Mouse (Mus musculus) B cell, adult (primary cell): ENCODE results near the gene Cdkal1. TPM values are rescaled to one million over a fixed set of nuclear protein-coding genes. Genes with fewer than 3 reads are reported as not detected.

Experiments
- total RNA-seq: library from RNA; stranded (reverse); gene quantifications from 4 replicates; pipeline ENCODE4 v1.2.4, GENCODE M21; 2023; ENCODE audit not compliant: inconsistent age

Gene Cdkal1
- 50.0 to 68.8 TPM (median 60.5 TPM) in 4 replicates for total RNA-seq

GRCm38 (mm10) chr13:29855281-29856031 is at the start of gene Cdkal1:
Gene Cdkal1, minus strand, starts transcription at chr13:29855674.

Other genes starting within 250 kb of the Cdkal1 start
- 6.5 to 7.5 TPM (median 7.2 TPM) in 4 replicates for gene E2f3, start 130.4 kb upstream of the Cdkal1 start, total RNA-seq